Mouse (Mus musculus) gastrocnemius, postnatal 4 days (tissue): ENCODE measurements around the gene Litaf. TPM values are rescaled to one million over a fixed set of nuclear protein-coding genes. Genes with fewer than 3 reads are reported as not detected.

Experiments used
- DNase-seq, 2 experiments: peaks; one replicate each; pipeline ENCODE4 v3.0.0; 2021 to 2022; ENCODE audit warnings: low spot score in 2 of 2, mixed read lengths in 2 of 2
- long read RNA-seq, 2 experiments: library from polyadenylated mRNA; stranded (forward); transcript quantifications; one replicate each; pipeline ENCODE4 v2.0.0; 2021
- total RNA-seq, 2 experiments: library from RNA; stranded (reverse); gene quantifications; 2 replicates each; pipeline ENCODE4 v1.2.3; 2021

The Litaf gene
- 10 to 100 TPM; 49.1 to 53.1 TPM for total RNA-seq
- long read RNA-seq, experiment 1, transcript Litaf-201 (4 exons, 2,235 nt), result major isoform, 57 of 62 reads
- long read RNA-seq, experiment 1, partial matches to known transcripts, result 1 of 62 reads
- long read RNA-seq, experiment 1, other reads (novel, unspliced or antisense), result 4 of 62 reads
- long read RNA-seq, experiment 2, transcript Litaf-201 (4 exons, 2,235 nt), result major isoform, 60 of 73 reads
- long read RNA-seq, experiment 2, partial matches to known transcripts, result 10 of 73 reads
- long read RNA-seq, experiment 2, other reads (novel, unspliced or antisense), result 3 of 73 reads

DNA sequence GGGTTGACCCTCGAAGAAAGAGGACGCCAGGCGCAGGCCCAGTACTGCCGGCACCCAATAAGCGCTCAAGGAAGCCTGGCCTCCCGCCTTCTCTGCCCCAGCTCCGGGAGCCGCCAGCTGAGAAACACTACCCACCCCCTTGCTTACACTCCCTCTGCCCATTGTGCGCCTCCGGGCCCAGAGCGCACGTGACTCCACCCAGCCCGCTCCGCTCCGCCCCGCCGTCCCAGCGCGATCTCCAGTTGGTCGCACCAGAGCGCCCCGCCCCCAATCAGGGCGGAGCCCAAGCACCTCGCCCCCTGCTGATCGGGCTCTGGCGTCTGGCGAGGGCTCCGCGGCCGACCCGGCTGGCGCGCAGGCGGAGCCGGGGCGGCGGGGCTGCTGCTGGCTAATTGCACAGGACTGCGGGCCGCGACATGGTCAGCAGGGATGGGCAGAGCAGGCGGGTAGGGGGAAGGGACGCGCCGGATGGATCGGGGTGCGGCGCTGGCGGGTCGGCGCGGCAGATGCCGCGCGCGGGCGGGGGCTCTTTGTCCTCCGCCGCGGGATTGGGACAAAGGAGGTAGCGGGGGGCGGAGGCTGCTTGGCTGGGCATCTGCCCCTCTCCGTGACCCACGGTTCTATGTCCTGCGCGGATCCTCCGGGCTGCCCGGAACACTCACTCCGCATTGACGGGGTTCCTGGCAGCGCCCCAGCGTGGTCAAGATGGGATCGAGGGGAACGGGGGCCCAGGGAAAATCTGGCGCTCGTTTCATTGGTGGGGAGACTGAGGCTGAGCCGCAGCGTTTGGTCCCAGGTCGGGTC is at the start of gene Litaf:
Litaf (minus strand) TSS at position 129 of the 804 bp plus-strand sequence.
- DNase-seq, result peak; percentile 97 to 99

DNA sequence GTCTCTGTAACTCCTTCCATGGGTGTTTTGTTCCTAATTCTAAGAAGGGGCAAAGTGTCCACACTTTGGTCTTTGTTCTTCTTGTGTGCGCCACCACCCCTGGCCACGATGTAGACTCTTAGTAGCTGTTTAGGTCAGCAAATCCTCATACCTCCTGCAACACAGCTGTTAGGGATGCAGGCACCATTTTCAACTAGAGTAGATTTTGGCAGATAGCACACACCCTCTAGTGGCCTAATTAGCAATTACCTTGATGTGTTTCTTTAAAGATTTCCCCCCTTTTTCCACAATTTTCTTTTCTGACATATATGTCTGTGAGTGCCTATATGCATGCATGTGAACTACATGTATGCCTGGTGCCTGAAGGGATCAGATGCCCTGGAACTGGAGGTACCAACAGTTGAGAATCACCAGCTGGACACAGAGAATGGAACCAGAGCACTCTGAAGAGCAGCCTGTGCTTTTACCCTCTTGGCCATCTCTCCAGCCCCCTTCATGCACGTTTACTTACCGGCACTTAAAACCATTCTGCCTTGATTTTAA is 43.3 kb upstream of the Litaf start:
- DNase-seq, result no peak

DNA sequence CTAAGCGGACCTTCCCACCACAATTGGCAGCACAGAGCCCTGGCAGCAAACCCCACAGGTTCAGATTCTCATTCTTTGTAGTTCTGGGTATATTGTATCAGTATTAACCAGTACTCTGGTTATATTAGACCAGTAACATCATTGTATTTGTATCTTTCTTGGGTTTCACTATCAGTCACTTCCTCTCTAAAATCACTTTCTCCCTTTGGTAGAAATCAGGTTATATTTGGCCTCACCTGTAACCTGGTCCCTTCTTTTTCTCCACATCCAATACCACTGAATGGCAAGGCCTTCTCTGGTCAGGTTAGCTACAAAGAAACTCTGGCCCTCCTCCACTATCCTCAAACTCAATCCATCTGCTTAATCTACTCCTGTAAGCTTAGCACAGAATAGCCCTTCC is 38.9 kb upstream of the Litaf start:
- DNase-seq, result no peak

DNA sequence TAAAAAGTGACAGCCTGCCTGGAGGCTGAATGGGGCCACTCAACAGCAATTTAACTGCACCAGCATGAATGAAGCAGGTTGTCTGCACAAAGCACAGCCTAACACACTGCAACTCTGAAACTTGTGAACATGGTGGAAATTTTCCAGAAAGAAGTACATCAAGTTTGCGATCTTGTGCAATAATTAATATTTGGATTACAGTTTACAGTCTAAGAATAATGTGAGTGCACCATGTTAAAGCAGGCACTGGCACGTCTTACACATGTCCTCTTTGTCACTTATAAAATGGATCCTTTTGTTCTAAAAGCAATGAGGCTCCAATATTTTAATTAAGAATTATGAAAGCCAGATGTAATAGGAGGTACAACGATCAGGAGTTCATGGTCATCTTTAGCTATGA is 31.3 kb upstream of the Litaf start:
- DNase-seq, result no peak

DNA sequence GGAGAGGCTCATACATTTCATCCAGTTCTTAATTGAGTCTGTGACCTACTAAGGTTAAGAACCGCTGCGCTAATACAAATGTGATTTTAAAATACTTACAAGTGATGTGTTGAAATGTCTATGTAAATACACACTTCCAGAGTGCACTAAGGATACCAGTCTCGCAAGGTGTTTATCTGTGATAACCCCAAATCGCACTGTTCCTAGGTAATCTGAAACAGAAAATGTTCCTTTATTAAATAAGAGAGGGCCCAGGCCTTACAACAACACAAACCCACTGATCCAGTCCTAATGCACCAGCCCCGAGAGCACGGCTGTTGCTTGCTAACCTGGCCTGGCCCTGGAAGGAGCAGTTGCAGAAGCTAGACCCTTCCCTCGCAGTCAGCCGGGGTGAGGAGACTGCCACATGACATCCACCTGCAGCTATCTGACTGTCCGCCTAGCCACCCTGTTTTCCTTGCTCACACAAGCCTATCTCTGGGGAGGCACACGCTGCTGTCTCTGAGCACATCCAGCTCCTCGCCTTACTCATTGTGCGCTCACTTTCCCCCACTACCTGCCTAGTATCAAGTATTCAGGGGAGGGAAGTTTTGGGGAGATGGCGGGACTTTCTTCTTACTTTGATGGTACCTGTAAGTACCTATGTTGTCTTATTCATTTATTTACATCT is 27.9 kb upstream of the Litaf start:
- no peak for DNase-seq

DNA sequence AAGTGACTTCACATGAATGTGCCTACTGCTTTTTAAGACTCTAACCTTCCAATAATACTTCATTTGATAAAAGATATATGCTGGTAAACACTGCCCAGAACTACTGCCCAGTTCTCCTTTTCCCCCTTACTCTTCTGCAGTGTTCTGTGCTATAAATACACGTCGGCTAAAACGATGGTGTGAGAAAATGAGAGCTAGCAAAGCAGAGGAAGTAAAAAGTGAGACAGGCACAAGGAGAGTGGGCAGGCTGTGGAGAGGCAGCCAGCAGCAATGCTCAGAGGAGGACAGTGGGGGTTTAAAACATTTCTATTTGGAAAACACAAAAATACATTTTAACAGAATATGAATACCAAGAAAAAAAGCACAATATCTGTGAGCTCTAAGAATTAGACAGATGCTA is 26.6 kb upstream of the Litaf start:
- DNase-seq, result no peak

DNA sequence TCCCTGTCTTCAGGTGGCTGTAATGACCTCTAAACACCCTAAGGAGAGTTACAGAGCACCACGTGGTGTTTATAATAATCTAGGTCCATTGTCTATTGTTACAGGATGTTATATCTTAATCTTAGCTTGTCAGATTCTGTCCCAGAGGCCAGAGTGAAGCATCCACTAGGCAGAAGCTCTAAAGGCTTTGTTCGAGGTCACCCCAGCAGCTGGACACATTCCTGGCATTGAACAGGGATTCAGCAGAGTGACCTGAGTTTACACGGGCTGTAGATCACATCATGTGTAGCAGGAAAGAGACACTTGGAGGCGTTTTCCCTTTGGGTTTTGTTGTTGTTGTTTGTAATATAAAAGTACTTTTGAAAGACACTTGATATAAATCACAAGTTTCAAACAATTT is 26.1 kb upstream of the Litaf start:
- DNase-seq, result no peak

DNA sequence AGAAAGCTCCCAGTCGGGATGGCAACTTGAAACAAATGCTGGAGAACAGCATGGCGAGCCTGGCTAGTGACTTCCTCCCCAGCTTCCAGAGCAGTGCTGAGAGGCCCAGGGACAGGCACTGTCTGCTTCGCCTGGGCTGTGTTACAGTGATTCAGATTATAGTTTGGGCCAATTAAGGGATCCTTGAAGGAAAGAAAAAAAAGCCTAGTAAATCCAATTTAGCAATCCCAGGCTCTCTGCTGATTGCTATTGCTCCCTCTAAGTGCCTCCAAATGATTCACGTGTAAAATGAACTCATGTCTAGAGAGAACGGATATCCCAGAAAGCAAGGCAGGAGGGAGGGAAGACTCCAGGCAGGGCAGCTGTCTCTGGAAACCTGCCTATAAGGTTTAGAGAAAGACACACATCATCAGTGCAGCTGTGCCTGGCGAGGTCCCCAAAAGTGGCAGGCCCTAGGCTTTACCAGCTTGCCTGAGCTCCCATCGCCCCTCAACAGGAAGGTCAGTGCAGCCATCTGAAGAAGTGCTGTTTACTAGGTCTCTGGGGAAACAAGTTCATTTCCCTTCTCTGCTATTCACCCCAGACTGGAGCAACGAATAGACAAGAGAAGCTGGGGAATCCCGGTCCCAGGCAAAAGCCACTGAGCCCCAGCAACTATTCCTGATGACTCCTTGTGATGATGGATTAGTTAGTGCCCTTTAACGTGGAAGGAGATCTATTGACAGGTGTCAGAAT is 25.0 kb upstream of the Litaf start:
- DNase-seq, result no peak

DNA sequence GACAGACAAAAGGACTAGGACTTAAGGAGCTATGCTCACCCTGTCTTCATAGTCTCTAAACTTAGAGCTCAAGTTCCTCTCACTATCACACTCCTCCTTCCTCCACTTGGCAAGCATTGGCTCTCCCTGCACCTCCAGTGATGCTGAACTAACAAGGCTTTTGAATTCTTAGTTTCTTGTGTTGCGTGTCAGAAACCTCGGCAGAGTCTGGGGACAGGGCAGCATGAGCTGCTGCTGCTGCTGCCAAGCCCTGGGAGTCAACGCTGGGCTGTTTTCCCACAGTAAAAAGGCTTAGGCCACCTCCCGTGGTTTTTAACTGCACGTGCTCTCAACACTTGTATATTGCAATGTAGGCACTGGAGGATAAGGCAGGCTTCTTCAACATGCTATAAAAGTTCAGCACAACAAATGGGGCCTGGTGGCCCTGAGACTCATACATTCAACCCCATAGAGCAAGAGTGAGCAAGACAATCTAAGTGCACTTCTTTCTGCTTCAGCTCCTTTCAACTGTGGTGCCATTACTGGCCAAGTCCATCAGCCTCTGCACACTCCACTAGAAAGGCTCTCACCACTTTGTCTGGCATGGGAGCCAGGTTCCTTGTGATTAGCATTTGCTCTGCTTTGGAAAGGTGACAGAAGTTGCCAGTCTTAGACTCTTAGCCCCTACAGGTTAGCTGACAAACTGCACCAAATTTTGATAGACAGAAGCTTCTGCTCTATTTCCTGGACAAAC is 21.1 kb upstream of the Litaf start:
- DNase-seq, result no peak

DNA sequence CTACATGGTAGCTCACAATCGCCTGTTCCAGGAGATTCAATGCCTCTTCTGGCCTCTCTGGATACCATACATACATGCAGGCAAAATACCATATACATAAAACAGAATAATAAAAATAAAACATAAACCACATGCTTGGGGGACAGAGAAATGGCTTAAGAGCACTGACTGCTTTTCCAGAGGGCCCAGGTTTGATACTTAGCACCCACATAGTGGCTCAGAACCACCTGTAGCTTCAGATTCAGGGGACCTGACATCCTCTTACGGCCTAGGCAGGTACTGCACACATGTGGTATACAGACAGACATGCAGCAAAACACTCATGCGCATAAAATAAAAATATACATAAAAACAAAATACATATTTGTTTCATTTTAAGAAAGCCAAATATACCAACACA is 20.3 kb upstream of the Litaf start:
- DNase-seq, result no peak

DNA sequence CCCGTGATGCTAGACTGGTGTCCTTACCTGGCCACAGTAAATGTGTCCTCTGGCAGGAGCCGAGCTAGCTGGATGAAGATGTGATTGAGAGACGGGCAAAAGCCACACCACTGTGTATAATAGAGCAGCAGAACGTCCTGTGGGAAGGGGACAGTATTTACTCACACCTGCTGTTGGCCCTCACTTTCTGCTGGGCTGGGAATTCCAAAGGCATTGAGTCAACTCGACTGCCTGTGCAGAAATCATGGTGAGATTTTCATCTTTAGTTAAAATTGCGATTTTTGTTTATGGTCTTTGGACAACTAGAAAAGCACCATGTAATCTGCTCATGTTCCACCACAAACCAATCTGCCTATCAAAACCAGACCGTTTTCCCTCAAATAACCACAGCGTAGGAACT is 18.2 kb upstream of the Litaf start:
- no peak for DNase-seq

DNA sequence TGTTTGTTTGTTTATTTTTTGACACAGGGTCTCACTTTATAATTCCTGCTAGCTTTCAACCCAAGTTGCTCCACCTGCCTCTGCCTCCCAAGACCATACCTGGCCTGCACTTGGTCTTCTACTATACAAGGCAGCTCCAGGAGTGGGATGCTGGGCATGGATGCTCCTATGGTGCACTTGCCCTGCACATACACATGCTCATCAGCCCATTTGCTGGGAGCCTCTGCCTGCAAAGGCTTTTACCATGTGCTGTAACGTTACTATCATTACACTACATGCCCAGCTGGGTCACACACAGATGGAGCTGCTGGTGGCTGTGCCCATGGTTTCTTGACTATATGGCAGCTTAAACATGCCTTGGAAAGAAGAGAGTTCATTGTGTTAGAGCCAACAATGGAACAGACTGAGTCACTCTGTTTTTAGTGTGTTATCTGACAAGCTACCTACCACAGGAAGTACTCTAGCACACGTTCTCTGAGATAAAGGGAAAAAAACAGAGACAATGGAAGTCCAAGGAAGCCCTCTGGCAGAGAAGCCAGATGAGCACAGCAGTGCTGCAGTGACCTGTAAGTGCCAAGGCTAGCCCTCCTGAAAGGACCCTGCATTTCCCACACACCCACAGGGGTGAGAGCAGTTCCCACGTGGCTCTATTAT is 12.4 kb upstream of the Litaf start:
- no peak for DNase-seq

DNA sequence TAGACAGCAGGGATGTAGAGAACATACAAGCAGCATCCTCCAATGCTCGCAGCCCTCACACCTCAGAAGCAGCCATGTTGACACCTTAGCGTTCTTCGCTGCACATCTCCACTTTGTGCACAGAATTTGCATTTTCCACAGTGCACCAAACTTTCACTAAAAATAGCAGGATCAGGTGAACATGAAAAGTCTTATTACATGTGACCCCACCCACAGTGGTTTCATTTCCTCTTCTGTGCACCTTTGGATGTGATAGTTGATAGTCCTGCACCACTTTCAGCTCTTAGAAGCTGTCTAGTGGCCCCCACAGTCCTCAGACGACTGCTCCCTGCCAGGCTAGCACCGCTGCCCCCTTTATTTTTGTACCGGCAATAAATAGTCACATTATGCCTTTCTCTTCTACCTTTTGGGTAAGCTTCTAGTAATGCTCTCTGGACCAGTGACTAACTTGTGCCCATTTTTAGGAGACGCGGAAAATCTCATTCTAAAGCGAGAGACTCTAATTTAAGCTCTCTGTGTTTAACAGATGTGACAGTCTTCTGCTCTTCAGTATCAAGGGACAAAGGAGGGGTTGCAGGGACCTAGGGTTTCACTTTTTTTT is 11.7 kb upstream of the Litaf start:
- DNase-seq, result no peak

DNA sequence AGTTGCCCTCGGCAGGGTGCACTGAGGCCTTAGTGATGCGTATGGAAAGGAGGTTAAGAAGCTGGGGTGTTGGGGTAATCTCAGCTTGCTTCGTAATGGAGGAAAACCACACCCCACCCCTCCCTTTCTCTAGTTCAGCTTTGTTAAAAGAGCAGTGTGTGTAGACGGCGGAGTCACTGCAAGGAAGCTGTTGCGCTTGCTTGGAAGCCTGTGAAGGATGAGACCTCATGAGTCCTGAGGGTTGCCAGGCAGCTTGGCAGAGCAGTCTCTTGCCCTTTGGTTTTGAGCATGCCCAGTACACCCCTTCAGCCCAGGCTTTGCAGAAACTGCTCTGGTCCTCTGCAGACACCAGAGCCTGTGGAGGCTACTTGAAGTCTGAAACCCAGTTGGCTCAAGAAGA is 7.1 kb upstream of the Litaf start:
- DNase-seq, result no peak

DNA sequence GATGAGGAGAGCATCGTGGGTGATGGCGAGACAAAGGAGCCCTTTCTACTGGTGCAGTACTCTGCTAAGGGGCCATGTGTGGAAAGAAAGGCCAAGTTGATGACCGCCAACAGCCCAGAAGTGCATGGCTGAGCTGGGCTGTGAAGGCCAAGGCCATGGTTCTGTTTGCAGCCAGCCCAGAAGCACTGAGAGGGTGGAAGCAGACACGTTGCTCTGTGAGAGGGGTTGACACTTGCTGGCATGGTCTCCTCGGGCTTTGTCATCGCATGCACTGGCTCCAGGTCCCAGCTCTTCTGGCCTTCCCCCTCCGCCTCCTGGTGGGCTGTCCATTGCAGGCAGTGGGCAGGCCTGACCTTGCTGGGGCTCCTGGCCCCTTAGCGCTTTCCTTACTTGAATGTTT is 6.5 kb upstream of the Litaf start:
- DNase-seq, result no peak

DNA sequence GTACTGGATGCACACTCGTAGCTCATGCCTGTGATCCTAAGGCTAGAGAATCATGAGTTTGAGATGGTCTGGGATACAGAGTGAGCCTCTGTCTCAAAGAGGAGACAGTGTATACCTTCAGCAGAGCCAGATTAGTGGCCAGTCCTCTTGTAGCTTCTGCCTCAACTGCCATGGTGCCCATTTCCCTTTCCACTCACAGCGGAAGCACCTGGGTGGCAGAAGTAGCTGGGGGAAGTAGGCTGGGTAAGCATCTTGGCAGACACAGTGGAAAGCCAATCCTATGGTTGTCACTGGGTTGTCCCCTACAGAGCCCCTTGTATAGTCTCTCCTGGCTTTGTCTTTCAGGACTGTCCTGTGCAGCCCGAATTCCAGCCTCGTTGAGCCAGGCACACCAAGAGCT is 5.9 kb upstream of the Litaf start:
- DNase-seq, result no peak

DNA sequence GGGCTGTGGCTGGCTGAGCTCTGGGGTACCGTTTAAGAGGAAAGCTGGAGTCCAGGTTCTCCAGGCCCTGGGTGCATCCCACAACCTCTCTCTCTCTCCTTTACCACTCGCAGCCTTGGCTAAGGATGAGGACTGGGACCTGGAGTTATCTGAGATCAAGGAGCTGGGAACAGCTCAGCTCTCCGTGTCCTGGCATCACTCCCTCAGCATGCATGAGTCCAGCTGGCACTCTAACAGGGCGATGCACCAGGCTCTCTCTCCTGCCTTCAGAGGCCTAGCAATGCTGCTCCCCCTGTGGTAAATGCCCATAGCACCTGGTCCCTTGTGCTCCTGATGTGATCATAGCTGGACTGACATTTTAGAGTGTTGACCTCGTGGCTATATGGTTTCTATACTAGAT is 5.2 kb upstream of the Litaf start:
- DNase-seq, result no peak

DNA sequence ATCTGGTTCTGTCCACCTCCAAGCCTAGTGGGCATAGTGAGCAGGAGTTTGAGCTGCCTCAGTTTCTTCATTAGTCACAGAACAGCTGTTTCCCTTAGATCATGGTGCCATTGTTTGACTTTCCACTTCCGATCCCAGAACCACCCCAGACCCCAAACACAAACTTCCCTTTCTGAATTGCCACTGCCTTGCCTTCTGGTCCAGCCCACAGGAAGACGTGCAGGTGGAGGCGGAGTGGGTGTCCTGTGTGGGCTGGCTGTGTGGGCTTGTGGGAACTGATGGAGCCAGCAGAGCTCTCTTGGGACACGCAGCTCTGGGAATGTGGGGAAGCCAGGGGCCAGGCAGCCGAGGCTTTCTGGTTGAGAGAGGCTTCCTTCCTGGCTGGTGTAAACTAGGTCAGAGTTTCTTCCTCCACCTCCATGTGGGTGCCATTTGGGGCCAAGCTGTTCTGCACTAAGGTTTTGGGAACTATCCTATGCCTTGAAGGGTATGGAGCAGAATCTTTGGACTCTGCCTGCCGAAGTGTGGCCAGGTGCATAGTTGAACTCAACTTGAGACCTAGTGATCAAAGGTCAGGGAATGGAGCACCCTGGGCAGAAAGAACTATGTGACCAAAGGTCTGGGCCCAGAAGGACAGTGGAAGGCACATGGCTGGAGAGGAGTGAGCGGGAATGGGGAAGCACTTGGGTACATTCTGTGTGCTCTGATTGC is 3.9 kb upstream of the Litaf start:
- DNase-seq, result no peak

DNA sequence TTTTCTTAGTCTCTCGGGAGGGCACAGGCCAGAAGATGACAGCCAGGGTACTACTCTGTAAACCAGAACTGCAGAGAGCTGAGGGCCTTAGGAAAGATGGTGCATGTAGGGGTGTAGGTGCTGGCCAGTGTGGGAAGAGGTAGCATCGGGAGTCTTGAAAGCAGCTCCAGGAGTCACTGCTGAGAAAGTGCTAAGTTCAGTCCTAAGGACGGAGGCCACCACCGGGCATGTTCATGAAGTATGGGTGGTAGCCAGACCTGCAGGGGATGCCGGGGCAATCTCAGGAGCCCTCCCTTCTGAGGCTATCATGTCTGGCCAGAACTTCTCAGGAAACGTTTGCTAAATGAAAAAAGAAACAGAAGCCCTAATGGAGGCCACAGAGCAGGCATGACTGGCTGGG is 3.3 kb upstream of the Litaf start:
- no peak for DNase-seq
